Mouse (Mus musculus) neural tube, embryonic 12.5 days (tissue): ENCODE data around the gene Gemin6. TPM values are rescaled to one million over a fixed set of nuclear protein-coding genes. Genes with fewer than 3 reads are reported as not detected.
A peak's percentile ranks its signal among the peaks of the same experiment; 100 is the strongest.
"Not testable (repeated sequence)": the region's sequence is repeated elsewhere in the genome, so short reads cannot be mapped to it uniquely, and the experiment has no call there.

Source experiments
- ATAC-seq: fragments of 200-750 bp; cut with Nextera tagmentation; 2 replicates; pipeline ENCODE4 v1.8.0; 2017; ENCODE audit warnings: low read depth, mild to moderate bottlenecking, moderate TSS enrichment, moderate library complexity; ENCODE audit not compliant: low FRiP score
- H3K27ac ChIP-seq: fragments of 300-500 bp; sonication (generic); 2 replicates; pipeline ENCODE4 v1.5.1; 2016
- H3K27me3 ChIP-seq: fragments of 300-500 bp; sonication (generic); replicated peaks from 2 replicates; pipeline ENCODE4 v1.6.1; 2016; ENCODE audit warnings: mild to moderate bottlenecking
- H3K36me3 ChIP-seq: fragments of 300-500 bp; sonication (generic); 2 replicates; pipeline ENCODE4 v1.6.1; 2016; ENCODE audit warnings: mild to moderate bottlenecking
- H3K4me1 ChIP-seq: fragments of 300-500 bp; sonication (generic); 2 replicates; pipeline ENCODE4 v1.6.1; 2016
- H3K4me2 ChIP-seq: fragments of 300-500 bp; sonication (generic); replicated peaks from 2 replicates; pipeline ENCODE4 v1.6.1; 2016; ENCODE audit warnings: mild to moderate bottlenecking
- H3K4me3 ChIP-seq: fragments of 300-500 bp; sonication (generic); 2 replicates; pipeline ENCODE4 v1.5.1; 2016
- H3K9ac ChIP-seq: fragments of 300-500 bp; sonication (generic); 2 replicates; pipeline ENCODE4 v1.6.1; 2016; ENCODE audit warnings: mild to moderate bottlenecking
- H3K9me3 ChIP-seq: fragments of 300-500 bp; sonication (generic); 2 replicates; pipeline ENCODE4 v1.6.1; 2016; ENCODE audit warnings: mild to moderate bottlenecking
- WGBS: fragments of 180-500 bp; shearing (Covaris S2); methylation state at CpG from one replicate; pipeline ENCODE4 v1.1.7; 2016; 5-methylcytosine and 5-hydroxymethylcytosine counted together
- polyA plus RNA-seq: library from polyadenylated mRNA; unstranded; fragments of >200 nt; fragmentation: Nextera tagmentation; extraction: Ambion mirVana; gene quantifications from 2 replicates; pipeline ENCODE4 v1.2.1, GENCODE M21; 2016

The Gemin6 gene
- polyA plus RNA-seq, 1 experiment from 2014 or later: 27.2 TPM

- peak; percentile 93 for ATAC-seq
- Histone ChIP-seq H3K27ac (peak within 1 kb of the TSS; percentile 94), H3K36me3 (peaks cover 30% of the 10 kb centered on the region), H3K4me2 (peak within 1 kb of the TSS; percentile 92), H3K4me3 (peak within 1 kb of the TSS; percentile 81), H3K9ac (peak within 1 kb of the TSS; percentile 91), H3K27me3 (no peaks in the 10 kb centered on the region), H3K4me1 (peaks cover 11% of the 10 kb centered on the region), H3K9me3 (no peaks in the 10 kb centered on the region)
- WGBS: under 1% methylated on average over 92 of the region's 95 CpGs
These were observed 17.3 kb upstream of the Gemin6 start, which contains the start of the genes Srsf7 and Ttc39d for GRCm38 (mm10) chr17:80206671-80207581. Gene Srsf7 (minus strand): TSS chr17:80207307. Gene Ttc39d (plus strand): TSS chr17:80207460.

GRCm38 (mm10) chr17:80213998-80214397, 10.2 kb upstream of the Gemin6 start:
- WGBS: 96% methylated on average over 4 of the region's 4 CpGs

GRCm38 (mm10) chr17:80220131-80220530, 4.1 kb upstream of the Gemin6 start:
- H3K4me2 ChIP-seq: no peak overlapping the region
- 77% methylated on average over 2 of the region's 2 CpGs for WGBS
- H3K27ac ChIP-seq: no peak overlapping the region
- H3K9me3 ChIP-seq: no peaks in the 10 kb centered on the region
- no peak overlapping the region for H3K4me3 ChIP-seq
- no peaks in the 10 kb centered on the region for H3K36me3 ChIP-seq
- H3K4me1 ChIP-seq: peaks cover 4% of the 10 kb centered on the region; the same call in 1 of the 2 replicates
- no peaks in the 10 kb centered on the region for H3K27me3 ChIP-seq
- no peak overlapping the region for H3K9ac ChIP-seq
- no peak for ATAC-seq

More at GRCm38 (mm10) chr17:80213998-80214397, 10.2 kb upstream of the Gemin6 start:
- H3K9me3 ChIP-seq, H3K27me3 ChIP-seq, H3K4me2 ChIP-seq, H3K27ac ChIP-seq, ATAC-seq, H3K9ac ChIP-seq, H3K36me3 ChIP-seq, H3K4me1 ChIP-seq, H3K4me3 ChIP-seq: not testable (repeated sequence)

- Histone ChIP-seq H3K9ac (no peak overlapping the region), H3K4me2 (no peak overlapping the region), H3K4me1 (peaks cover 4% of the 10 kb centered on the region; the same call in 1 of the 2 replicates), H3K27me3 (no peaks in the 10 kb centered on the region), H3K36me3 (no peaks in the 10 kb centered on the region), H3K4me3 (no peak overlapping the region), H3K9me3 (no peaks in the 10 kb centered on the region), H3K27ac (no peak overlapping the region)
- no peak for ATAC-seq
- WGBS: 70% methylated on average over 9 of the region's 9 CpGs
These were observed 3.0 kb upstream of the Gemin6 start for GRCm38 (mm10) chr17:80221202-80221601.

- ATAC-seq: no peak
- Histone ChIP-seq H3K36me3 (no peaks in the 10 kb centered on the region), H3K9me3 (no peaks in the 10 kb centered on the region), H3K9ac (no peak overlapping the region), H3K27me3 (no peaks in the 10 kb centered on the region), H3K27ac (no peak overlapping the region), H3K4me1 (peaks cover 4% of the 10 kb centered on the region; the same call in 1 of the 2 replicates), H3K4me3 (no peak overlapping the region), H3K4me2 (no peak overlapping the region)
- 81% methylated on average over 3 of the region's 3 CpGs for WGBS
These were observed 2.2 kb upstream of the Gemin6 start for GRCm38 (mm10) chr17:80221890-80222628.

GRCm38 (mm10) chr17:80223829-80224228, 412 bp upstream of the Gemin6 start:
- no peaks in the 10 kb centered on the region for H3K27me3 ChIP-seq
- H3K4me1 ChIP-seq: peaks cover 4% of the 10 kb centered on the region; the same call in 1 of the 2 replicates
- peak overlapping the region; percentile 58 for H3K9ac ChIP-seq
- no peaks in the 10 kb centered on the region for H3K9me3 ChIP-seq
- ATAC-seq: peak; percentile 62
- no peaks in the 10 kb centered on the region for H3K36me3 ChIP-seq
- no peak overlapping the region for H3K27ac ChIP-seq
- peak overlapping the region; percentile 77 for H3K4me2 ChIP-seq
- peak overlapping the region; percentile 56 for H3K4me3 ChIP-seq
- 14% methylated on average over 9 of the region's 9 CpGs for WGBS

GRCm38 (mm10) chr17:80225142-80225541, 901 bp downstream of the Gemin6 start:
- 0 out of 2 replicates have a peak, but pooled peaks have one; percentile 11 for ATAC-seq
- peak overlapping the region; percentile 58 for H3K9ac ChIP-seq
- H3K4me2 ChIP-seq: peak overlapping the region; percentile 77
- H3K9me3 ChIP-seq, H3K4me1 ChIP-seq, H3K27ac ChIP-seq, H3K27me3 ChIP-seq, H3K36me3 ChIP-seq: not testable (repeated sequence)
- peak overlapping the region; percentile 56 for H3K4me3 ChIP-seq
- 60% methylated on average over 5 of the region's 5 CpGs for WGBS

- Histone ChIP-seq H3K27me3 (no peaks in the 10 kb centered on the region), H3K36me3 (no peaks in the 10 kb centered on the region), H3K4me3 (no peak overlapping the region), H3K4me1 (peaks cover 4% of the 10 kb centered on the region; the same call in 1 of the 2 replicates), H3K9me3 (no peaks in the 10 kb centered on the region), H3K4me2 (no peak overlapping the region), H3K9ac (no peak overlapping the region), H3K27ac (no peak overlapping the region)
- ATAC-seq: no peak
- WGBS: 92% methylated on average over 2 of the region's 2 CpGs
These were observed 5.2 kb downstream of the Gemin6 start for GRCm38 (mm10) chr17:80229396-80229795.

GRCm38 (mm10) chr17:80233844-80234243, 9.6 kb downstream of the Gemin6 start:
- 93% methylated on average over 5 of the region's 5 CpGs for WGBS
- H3K4me1 ChIP-seq: no peaks in the 10 kb centered on the region
- no peak overlapping the region for H3K9ac ChIP-seq
- peaks cover 14% of the 10 kb centered on the region for H3K36me3 ChIP-seq
- H3K27ac ChIP-seq: no peak overlapping the region
- no peak for ATAC-seq
- H3K4me2 ChIP-seq: no peak overlapping the region
- no peaks in the 10 kb centered on the region for H3K27me3 ChIP-seq
- H3K9me3 ChIP-seq: no peaks in the 10 kb centered on the region
- H3K4me3 ChIP-seq: no peak overlapping the region

GRCm38 (mm10) chr17:80234376-80234775, 10.1 kb downstream of the Gemin6 start:
- H3K9me3 ChIP-seq: no peaks in the 10 kb centered on the region
- WGBS: 93% methylated on average over 7 of the region's 7 CpGs
- H3K27ac ChIP-seq: no peak overlapping the region
- peaks cover 20% of the 10 kb centered on the region for H3K36me3 ChIP-seq
- ATAC-seq: no peak
- no peak overlapping the region for H3K4me2 ChIP-seq
- no peak overlapping the region for H3K9ac ChIP-seq
- H3K4me1 ChIP-seq: no peaks in the 10 kb centered on the region
- no peaks in the 10 kb centered on the region for H3K27me3 ChIP-seq
- H3K4me3 ChIP-seq: no peak overlapping the region

GRCm38 (mm10) chr17:80235477-80235876, 11.2 kb downstream of the Gemin6 start:
- peaks cover 29% of the 10 kb centered on the region for H3K36me3 ChIP-seq
- 90% methylated on average over 3 of the region's 3 CpGs for WGBS
- no peak overlapping the region for H3K9ac ChIP-seq
- H3K4me3 ChIP-seq: no peak overlapping the region
- H3K27me3 ChIP-seq: no peaks in the 10 kb centered on the region
- no peak overlapping the region for H3K27ac ChIP-seq
- no peaks in the 10 kb centered on the region for H3K4me1 ChIP-seq
- no peaks in the 10 kb centered on the region for H3K9me3 ChIP-seq
- no peak overlapping the region for H3K4me2 ChIP-seq
- no peak for ATAC-seq

- Histone ChIP-seq H3K4me3 (no peak overlapping the region), H3K9ac (no peak overlapping the region), H3K27ac (no peak overlapping the region), H3K27me3 (no peaks in the 10 kb centered on the region), H3K4me2 (no peak overlapping the region), H3K4me1 (no peaks in the 10 kb centered on the region), H3K9me3 (no peaks in the 10 kb centered on the region), H3K36me3 (peaks cover 41% of the 10 kb centered on the region)
- 91% methylated on average over 3 of the region's 3 CpGs for WGBS
- no peak for ATAC-seq
These were observed 12.6 kb downstream of the Gemin6 start for GRCm38 (mm10) chr17:80236805-80237204.
